Mouse (Mus musculus): ENCODE data around the gene Cyp4f17.
A peak's percentile ranks its signal among the peaks of the same experiment; 100 is the strongest.
"Not testable (repeated sequence)": the region's sequence is repeated elsewhere in the genome, so short reads cannot be mapped to it uniquely, and the experiment has no call there.

The Cyp4f17 gene

GRCm38 (mm10) chr17:32505851-32506728, at the start of gene Cyp4f17:
Gene Cyp4f17 (plus strand): TSS chr17:32506050.
- peak; percentile 61 for DNase-seq

GRCm38 (mm10) chr17:32468494-32468893, 37.4 kb upstream of the Cyp4f17 start:
- DNase-seq, result peak; percentile 17

DNA sequence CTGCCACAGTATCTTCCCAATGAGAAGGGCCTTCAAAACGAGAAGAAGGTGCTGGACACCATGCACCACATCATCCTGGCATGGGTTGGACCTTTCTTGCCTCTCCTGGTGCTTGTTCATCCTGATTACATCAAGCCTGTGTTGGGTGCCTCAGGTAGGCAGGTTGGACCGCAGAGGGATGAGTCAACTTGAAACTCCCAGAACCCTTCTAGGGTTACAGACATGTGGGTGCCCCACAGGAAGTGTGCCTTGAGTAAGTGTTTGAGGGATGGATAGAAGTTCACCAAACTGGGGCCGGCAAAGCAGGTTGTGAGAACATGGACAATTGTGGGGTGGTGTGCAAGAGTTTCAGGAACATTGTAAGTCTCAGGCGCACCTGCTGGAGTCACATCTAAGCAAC, 35.1 kb upstream of the Cyp4f17 start:
- DNase-seq, result no peak

DNA sequence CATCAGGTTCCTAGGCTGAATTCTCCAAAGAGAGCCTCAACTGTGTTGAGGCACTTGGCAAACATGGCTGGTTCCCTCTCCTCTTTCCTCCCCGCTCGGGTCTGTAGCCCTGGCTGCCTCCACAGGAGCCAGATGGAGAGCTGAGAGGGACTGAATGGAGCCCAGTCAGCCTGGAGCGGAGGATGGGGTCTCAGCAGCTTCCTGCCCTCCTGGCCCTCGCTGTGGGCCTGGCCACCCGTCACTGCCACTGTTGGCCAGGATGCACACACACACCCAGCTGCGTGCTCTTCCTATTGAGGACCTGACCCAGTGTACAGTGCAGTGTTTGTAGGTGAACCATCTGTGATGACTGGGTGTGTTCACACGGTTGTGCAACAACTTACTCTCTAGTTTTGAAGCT, 33.7 kb upstream of the Cyp4f17 start:
- no peak for DNase-seq

DNA sequence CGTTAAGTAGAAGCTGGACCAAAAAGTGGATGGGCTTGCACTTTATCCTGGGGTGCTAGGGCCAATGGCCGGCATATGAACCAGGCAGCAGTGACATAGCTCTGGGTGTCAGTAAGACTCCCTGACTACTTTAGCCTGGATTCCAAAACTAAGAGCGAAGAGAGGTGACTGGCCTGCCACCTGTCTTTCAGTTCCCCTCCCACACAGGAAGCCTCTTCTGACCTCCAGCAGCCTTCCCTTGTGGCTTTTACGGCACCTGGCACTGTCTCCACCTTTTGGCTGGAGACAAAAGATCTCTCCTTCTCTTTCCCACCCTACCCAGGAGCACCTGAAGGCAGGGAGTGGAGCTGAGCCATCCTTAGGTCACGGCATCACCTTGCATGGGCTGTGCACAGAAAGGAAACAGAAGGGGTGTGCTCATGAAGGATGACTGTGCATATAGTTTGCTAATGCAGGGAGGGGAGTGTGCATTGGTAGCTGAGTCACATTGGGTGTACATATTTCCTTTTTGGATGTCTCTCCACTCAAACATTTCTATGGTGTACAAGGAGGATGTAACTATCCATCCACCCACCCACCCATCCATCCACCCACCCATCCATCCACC, 30.8 kb upstream of the Cyp4f17 start:
- no peak for DNase-seq

DNA sequence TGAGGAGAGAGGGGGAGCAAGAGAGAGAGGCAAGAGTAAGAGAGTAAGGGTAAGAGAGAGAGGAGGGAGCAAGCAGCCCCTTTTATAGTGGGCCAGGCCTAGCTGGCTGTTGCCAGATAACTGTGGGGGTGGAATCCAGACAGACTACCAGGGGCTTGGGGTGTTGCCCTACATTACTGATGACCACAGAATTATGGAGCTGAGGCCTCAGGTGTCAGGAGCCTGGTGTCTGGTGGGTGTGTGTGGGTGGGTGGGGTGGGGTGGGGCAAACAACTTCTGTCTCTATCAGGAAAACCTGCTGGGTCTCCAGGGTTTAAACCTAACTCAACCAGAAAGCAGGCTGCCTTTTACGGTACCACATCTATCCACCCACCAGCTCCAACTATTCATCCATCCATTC, 28.6 kb upstream of the Cyp4f17 start:
- no peak for DNase-seq

DNA sequence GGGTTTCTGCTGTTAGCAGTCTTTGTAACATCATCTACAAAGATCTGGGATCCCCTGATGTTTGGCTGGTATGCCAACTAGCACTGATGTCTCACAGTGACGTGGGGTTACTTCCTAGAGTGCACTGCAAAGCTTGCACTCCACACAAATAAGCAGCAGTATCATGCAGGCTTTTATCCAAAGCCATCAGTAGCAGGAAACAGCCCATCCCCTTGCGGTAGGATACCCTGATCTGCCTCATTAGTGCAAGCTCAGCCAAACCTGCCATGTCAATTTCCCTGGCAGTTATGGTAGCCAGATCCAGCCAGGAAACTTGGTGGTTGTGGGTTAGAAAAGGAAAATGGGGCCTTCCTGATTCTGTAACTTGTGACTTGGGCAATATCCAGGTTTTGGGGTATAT, 27.1 kb upstream of the Cyp4f17 start:
- DNase-seq, result no peak

- peak; percentile 15 for DNase-seq
These were observed 26.0 kb upstream of the Cyp4f17 start for GRCm38 (mm10) chr17:32479554-32480506.

- DNase-seq, result no peak
These were observed 24.1 kb upstream of the Cyp4f17 start for GRCm38 (mm10) chr17:32481766-32482165.

DNA sequence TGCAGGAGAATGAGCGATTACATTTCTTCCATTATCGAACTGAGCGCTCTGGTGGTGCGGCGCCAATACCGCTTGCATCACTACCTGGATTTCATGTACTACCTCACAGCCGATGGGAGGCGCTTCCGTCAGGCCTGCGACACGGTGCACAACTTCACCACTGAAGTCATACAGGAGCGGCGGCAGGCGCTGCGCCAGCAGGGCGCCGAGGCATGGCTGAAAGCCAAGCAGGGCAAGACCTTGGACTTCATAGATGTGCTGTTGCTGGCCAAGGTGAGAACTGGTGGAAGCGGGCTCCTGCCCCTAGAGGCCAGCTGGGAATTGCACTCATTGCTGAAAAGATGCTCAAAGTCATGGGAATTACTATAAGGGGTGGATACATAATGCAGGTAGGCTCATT, 22.6 kb upstream of the Cyp4f17 start:
- DNase-seq, result peak; percentile 98

DNA sequence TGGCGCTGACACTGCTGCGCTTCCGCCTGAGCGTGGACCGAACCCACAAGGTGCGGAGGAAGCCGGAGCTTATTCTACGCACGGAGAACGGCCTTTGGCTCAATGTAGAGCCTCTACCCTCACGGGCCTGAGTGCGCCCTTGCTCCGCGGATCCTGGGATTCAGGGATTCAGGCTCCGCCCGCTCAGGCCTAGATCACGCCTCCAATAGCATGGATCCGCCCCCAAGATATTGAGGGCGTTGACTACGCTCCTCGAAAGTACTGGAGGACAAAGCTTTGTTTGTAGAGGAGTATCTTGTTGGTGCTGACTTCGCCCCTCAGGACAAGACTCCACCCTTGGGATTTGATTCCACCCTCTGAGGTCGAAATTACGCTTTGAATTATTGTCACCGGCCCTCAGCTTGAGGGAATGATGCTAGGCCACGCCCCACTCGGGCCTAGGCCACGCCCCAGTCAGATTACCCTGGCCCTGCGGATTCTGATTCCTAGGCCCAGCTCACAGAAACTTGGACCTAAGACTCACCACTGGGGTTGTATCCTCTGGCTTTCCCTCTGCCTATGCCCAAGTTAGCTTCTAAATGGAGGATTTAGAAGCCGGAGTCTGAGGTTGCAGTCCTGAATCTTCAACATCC, 13.4 kb upstream of the Cyp4f17 start:
- peak; percentile 24 for DNase-seq

GRCm38 (mm10) chr17:32494601-32495000, 11.2 kb upstream of the Cyp4f17 start:
- DNase-seq, result peak; percentile 82

DNA sequence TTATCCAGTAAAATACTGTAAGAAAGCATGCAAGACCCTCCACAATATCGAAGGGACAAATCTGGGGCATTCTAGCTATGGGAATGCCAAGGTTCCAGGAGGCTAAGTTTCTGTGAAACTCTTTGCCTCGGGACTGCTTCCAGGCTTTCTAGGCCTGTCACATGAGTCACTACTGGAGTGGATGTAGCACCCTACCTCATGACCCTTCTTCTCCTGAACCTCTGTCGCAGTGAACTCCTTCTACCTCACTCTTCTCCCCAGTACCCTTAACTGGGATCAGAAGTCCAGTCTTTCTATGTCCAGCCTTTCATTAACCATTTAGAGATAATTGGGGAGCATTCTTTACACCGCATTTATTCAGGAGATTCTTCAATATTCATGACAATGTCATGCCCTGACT, 5.3 kb upstream of the Cyp4f17 start:
- DNase-seq, result not testable (repeated sequence)

DNA sequence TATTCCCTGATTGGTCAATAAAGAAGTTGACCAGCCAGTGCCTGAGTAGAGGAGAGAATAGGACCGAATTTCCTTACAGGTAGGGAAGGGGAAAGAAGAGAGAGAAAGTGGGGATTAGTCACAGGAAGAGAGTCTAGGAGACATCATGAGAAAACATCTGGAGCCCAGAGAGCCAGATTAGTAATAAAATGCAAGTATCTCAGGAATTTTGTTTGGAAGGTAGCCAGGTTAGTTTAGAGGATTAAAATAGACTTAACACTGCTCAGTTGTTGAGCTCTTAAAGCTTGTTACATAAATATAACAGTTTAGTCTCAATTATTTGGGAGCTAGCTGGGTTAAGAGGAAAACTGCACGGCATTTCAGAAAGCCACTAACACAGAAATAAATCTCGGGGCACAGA, 4.8 kb upstream of the Cyp4f17 start:
- DNase-seq, result peak; percentile 37

DNA sequence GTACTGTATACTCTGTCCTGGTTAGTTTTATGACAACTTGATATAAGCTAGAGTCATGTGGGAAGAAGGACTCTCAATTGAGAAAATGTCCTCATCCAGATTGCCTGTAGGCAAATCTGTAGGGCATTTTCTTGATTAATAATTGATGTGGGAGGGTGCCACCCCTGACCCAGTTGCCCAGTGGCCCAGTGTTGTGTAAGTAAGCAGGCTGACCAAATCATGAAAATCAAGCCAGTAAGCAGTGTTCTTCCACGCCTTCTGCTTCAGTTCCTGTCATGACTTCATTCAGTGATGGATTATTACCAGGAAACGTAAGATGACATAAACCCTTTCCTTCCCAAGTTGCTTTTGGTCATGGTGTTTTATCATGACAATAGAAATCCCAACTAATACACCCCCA, 2.7 kb upstream of the Cyp4f17 start:
- peak; percentile 21 for DNase-seq

GRCm38 (mm10) chr17:32506729-32507245, 937 bp downstream of the Cyp4f17 start:
- DNase-seq, result peak; percentile 26

GRCm38 (mm10) chr17:32516126-32516525, 10.3 kb downstream of the Cyp4f17 start:
- DNase-seq, result no peak

DNA sequence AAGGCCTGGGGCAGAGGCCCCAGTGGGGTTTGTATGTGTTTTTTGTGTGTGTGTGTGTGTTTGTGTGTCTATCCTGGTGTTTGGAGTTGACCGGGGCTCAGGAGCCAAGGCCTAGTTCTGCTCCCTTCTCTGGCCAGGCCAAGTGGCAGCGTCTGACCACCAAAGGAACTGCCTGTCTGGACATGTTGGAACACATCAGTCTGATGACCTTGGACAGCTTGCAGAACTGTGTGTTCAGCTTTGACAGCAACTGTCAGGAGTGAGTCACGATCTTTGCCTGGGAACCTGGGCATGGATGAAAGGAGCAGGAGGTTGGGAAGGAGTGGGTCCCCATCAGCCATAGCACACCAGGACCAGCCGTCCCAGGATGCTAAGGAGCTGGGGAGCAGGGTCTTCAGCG, 16.1 kb downstream of the Cyp4f17 start:
- DNase-seq, result no peak

GRCm38 (mm10) chr17:32522386-32522785, 16.5 kb downstream of the Cyp4f17 start:
- DNase-seq, result no peak

DNA sequence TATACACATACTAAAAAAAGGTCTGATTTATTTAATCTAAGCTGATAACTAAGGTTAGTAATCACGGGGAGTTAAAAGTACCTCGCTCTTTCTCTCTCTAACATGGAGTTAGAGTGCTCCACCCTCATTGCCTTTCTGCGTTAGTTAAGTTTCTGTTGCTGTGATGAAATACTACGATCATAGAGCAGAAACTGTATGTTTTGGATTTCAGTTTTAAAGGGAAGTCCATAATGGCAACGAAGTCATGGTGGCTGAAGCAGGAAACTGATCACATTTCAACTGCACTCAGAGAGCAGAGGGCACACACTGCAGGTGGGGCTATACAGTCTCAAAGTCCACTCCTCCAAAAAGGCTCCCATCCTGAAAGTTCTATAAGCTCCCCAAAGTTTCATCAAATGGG, 17.0 kb downstream of the Cyp4f17 start:
- no peak for DNase-seq

- DNase-seq, result no peak
These were observed 18.0 kb downstream of the Cyp4f17 start for GRCm38 (mm10) chr17:32523895-32524294.

DNA sequence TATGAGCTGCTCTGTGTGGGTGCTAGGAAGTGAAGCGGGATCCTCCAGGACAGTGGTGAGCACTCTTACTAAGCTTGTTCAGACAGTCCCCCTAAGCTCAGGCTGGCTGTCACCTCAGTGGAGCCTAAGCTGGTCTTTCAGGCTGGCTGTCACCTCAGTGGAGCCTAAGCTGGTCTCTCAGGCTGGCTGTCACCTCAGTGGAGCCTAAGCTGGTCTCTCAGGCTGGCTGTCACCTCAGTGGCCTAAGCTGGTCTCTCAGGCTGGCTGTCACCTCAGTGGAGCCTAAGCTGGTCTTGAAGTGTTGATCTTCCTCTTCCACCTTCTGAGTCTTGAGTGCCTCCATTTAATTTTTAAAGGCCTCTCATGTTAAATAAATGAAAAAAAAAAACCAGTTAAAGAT, 20.5 kb downstream of the Cyp4f17 start:
- not testable (repeated sequence) for DNase-seq

DNA sequence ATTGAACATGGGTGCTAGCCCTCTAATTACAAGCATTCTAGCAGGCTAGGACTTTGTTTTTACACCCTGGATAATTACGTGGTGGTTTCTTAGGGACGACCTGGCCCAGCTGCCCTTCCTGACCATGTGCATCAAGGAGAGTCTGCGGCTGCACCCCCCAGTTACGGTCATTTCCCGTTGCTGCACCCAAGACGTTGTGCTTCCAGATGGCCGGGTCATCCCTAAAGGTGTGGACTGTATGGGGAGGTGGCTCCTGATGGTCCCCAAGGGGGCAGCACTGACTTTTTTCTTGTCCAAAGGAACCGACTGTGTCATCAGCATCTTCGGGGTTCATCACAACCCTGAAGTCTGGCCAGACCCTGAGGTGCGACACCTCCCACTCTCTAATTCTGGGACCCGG, 21.9 kb downstream of the Cyp4f17 start:
- DNase-seq, result no peak
